Mouse (Mus musculus): ENCODE measurements around the gene Hadh.

Hadh gene

GRCm38 (mm10) chr3:131202311-131202710 is 69.6 kb downstream of the Hadh start:
- POLR2A ChIA-PET = interaction anchor here in 1 of 4 experiments (0.8 to 1.0 kb wide), 2 partner anchors 10 to 12 kb away, joined by 3 to 4 read pairs; no protein-coding TSS in a partner anchor
- CTCF ChIA-PET = no interaction called here

- ChIA-PET POLR2A (interaction anchor here in 1 of 4 experiments (0.7 to 1.2 kb wide), 4 partner anchors 9 to 827 kb away, joined by 3 to 4 read pairs (median 4); no protein-coding TSS in a partner anchor), CTCF (interaction anchor here in 2 of 4 experiments (0.5 to 1.0 kb wide), 5 partner anchors 15 to 394 kb away, joined by 3 to 8 read pairs (median 4); no protein-coding TSS in a partner anchor)
These were observed 72.2 kb downstream of the Hadh start for GRCm38 (mm10) chr3:131199590-131200288.

- CTCF ChIA-PET = interaction anchor here in 2 of 4 experiments (0.5 to 0.9 kb wide), 5 partner anchors 16 to 281 kb away, joined by 3 to 8 read pairs (median 4); no protein-coding TSS in a partner anchor
- POLR2A ChIA-PET = interaction anchor here in 1 of 4 experiments (0.7 to 1.2 kb wide), 3 partner anchors 8 to 827 kb away, joined by 3 to 4 read pairs (median 3); no protein-coding TSS in a partner anchor
These were observed 72.9 kb downstream of the Hadh start for GRCm38 (mm10) chr3:131198991-131199390.

GRCm38 (mm10) chr3:131196507-131197019 is 75.3 kb downstream of the Hadh start:
- POLR2A ChIA-PET = interaction anchor here in 1 of 4 experiments (0.5 kb wide), 1 partner anchor 24 kb away, joined by 3 read pairs; no protein-coding TSS in a partner anchor
- CTCF ChIA-PET = interaction anchor here in 1 of 4 experiments (0.6 kb wide), 1 partner anchor 270 kb away, joined by 4 read pairs; no protein-coding TSS in a partner anchor

- CTCF ChIA-PET = interaction anchor here in 1 of 4 experiments (0.5 kb wide), 1 partner anchor 90 kb away, joined by 3 read pairs; no protein-coding TSS in a partner anchor
- POLR2A ChIA-PET = interaction anchor here in 2 of 4 experiments (0.6 to 0.9 kb wide), 2 partner anchors 39 to 76 kb away, joined by 3 read pairs; partner anchors contain the start of gene Hadh (in 1 of the 2)
These were observed 75.9 kb downstream of the Hadh start for GRCm38 (mm10) chr3:131196050-131196449.

GRCm38 (mm10) chr3:131191454-131191853 is 80.4 kb downstream of the Hadh start:
- ChIA-PET POLR2A (interaction anchor here in 1 of 4 experiments (1.5 kb wide), 1 partner anchor 88 kb away, joined by 3 read pairs; no protein-coding TSS in a partner anchor), CTCF (interaction anchor here in 2 of 4 experiments (0.7 to 0.8 kb wide), 2 partner anchors 13 to 28 kb away, joined by 3 to 4 read pairs; no protein-coding TSS in a partner anchor)

- CTCF ChIA-PET = interaction anchor here in 2 of 4 experiments (0.6 to 1.2 kb wide), 3 partner anchors 24 to 37 kb away, joined by 3 to 4 read pairs (median 3); no protein-coding TSS in a partner anchor
These were observed 81.1 kb downstream of the Hadh start for GRCm38 (mm10) chr3:131190671-131191367.

GRCm38 (mm10) chr3:131190239-131190638 is 81.7 kb downstream of the Hadh start:
- POLR2A ChIA-PET = interaction anchor here in 3 of 4 experiments (0.6 to 1.5 kb wide), 4 partner anchors 9 to 86 kb away, joined by 3 to 6 read pairs (median 4); no protein-coding TSS in a partner anchor
- CTCF ChIA-PET = interaction anchor here in 2 of 4 experiments (0.6 to 1.2 kb wide), 3 partner anchors 24 to 39 kb away, joined by 3 to 5 read pairs (median 4); no protein-coding TSS in a partner anchor

More at GRCm38 (mm10) chr3:131190671-131191367, 81.1 kb downstream of the Hadh start:
- POLR2A ChIA-PET = interaction anchor here in 3 of 4 experiments (0.6 to 1.5 kb wide), 4 partner anchors 8 to 87 kb away, joined by 3 to 6 read pairs (median 4); no protein-coding TSS in a partner anchor

- ChIA-PET POLR2A (interaction anchor here in 1 of 4 experiments (1.3 kb wide), 1 partner anchor 14 kb away, joined by 4 read pairs; no protein-coding TSS in a partner anchor), CTCF (interaction anchor here in 1 of 4 experiments (0.6 kb wide), 1 partner anchor 230 kb away, joined by 10 read pairs; no protein-coding TSS in a partner anchor)
These were observed 85.7 kb downstream of the Hadh start for GRCm38 (mm10) chr3:131186193-131186592.

Data from embryonic stem cell, embryonic (primary cell).